Mouse (Mus musculus) forebrain, embryonic 16.5 days (tissue): ENCODE results near the gene Chchd3. TPM values are rescaled to one million over a fixed set of nuclear protein-coding genes. Genes with fewer than 3 reads are reported as not detected.

ENCODE experiments used
- ATAC-seq: fragments of 200-750 bp; cut with Nextera tagmentation; 2 replicates; pipeline ENCODE4 v1.8.0; 2017; ENCODE audit warnings: mild to moderate bottlenecking, moderate library complexity
- H3K27ac ChIP-seq: fragments of 300-500 bp; sonication (generic); 2 replicates; pipeline ENCODE4 v1.5.1; 2014; ENCODE audit warnings: low read length, control low read depth
- H3K27me3 ChIP-seq: fragments of 300-500 bp; sonication (generic); replicated peaks from 2 replicates; pipeline ENCODE4 v1.6.1; 2014; ENCODE audit warnings: low read length; ENCODE audit not compliant: control insufficient read depth, insufficient read depth
- H3K36me3 ChIP-seq: fragments of 300-500 bp; sonication (generic); 2 replicates; pipeline ENCODE4 v1.6.1; 2014; ENCODE audit not compliant: control insufficient read depth, insufficient read depth
- H3K4me1 ChIP-seq: fragments of 300-500 bp; sonication (generic); replicated peaks from 2 replicates; pipeline ENCODE4 v1.6.1; 2014; ENCODE audit warnings: low read length; ENCODE audit not compliant: control insufficient read depth, insufficient read depth
- H3K4me2 ChIP-seq: fragments of 300-500 bp; sonication (generic); 2 replicates; pipeline ENCODE4 v1.6.1; 2014; ENCODE audit warnings: mild to moderate bottlenecking, low read length, control low read depth
- H3K4me3 ChIP-seq: fragments of 300-500 bp; sonication (generic); replicated peaks from 2 replicates; pipeline ENCODE4 v1.5.1; 2014; ENCODE audit warnings: mild to moderate bottlenecking, low read length, control low read depth
- H3K9ac ChIP-seq: fragments of 300-500 bp; sonication (generic); replicated peaks from 2 replicates; pipeline ENCODE4 v1.6.1; 2014; ENCODE audit warnings: low read depth, low read length, control low read depth
- H3K9me3 ChIP-seq: fragments of 300-500 bp; sonication (generic); 2 replicates; pipeline ENCODE4 v1.6.1; 2016; ENCODE audit warnings: low read length; ENCODE audit not compliant: control insufficient read depth
- WGBS: fragments of 180-500 bp; shearing (Covaris S2); extraction: QIAGEN DNeasy Blood & Tissue Kit; methylation state at CpG from one replicate; pipeline ENCODE4 v1.1.7; 2014; 5-methylcytosine and 5-hydroxymethylcytosine counted together
- polyA plus RNA-seq: library from polyadenylated mRNA; unstranded; fragments of >200 nt; fragmentation: Nextera tagmentation; extraction: Ambion mirVana; gene quantifications from 2 replicates; pipeline ENCODE4 v1.2.1, GENCODE M21; 2015

Chchd3 gene
- polyA plus RNA-seq, 1 experiment from 2014 or later: 121 TPM

DNA sequence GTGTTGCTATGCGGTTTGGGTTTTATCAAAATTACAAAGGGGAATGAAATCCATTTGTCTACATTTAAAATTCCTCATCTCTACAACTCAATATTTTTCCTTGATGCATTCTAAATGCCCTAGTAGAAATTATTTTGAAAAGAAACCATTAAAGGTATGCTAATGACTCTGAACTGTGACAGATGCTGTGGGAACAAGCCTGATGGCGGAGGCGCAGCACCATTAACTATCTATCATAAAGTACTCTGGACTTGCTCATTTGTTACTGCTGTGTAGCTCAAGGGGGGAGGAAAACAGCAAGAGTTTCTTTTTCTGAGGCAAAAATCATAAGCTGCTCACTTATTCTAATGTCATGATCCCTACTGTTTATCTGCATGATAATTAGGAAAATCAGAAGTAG, 110.4 kb downstream of the Chchd3 start:
- 58% methylated on average over 3 of the region's 3 CpGs for WGBS
- ATAC-seq: peak; percentile 73
- Histone ChIP-seq H3K4me1 (peaks cover 6% of the 10 kb centered on the region), H3K27ac (no peak overlapping the region), H3K9me3 (no peaks in the 10 kb centered on the region), H3K36me3 (no peaks in the 10 kb centered on the region), H3K4me2 (no peak overlapping the region), H3K9ac (no peak overlapping the region), H3K27me3 (no peaks in the 10 kb centered on the region), H3K4me3 (no peak overlapping the region)

DNA sequence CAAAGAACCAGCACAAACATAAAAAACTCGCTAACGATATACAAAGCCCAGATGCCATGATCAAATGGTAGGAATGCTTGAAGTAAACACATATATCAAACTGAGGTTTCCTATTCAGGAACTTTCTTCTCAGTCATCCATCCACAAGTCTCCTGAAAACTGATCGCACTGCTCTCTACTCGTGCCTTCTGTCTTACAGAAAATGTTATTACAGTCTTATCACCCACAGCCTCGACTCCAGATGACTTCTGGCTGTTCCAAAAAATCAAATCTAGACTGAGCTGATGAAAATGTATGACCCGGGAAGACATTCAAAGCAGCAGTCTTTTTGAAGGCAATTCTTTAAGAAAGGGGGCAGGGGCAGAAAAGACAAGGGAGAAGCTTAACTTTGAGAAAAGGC, 112.8 kb downstream of the Chchd3 start:
- no peaks in the 10 kb centered on the region for H3K9me3 ChIP-seq
- peaks cover 6% of the 10 kb centered on the region for H3K4me1 ChIP-seq
- 58% methylated on average over 6 of the region's 6 CpGs for WGBS
- no peaks in the 10 kb centered on the region for H3K36me3 ChIP-seq
- H3K27me3 ChIP-seq: no peaks in the 10 kb centered on the region
- no peak overlapping the region for H3K9ac ChIP-seq
- H3K4me3 ChIP-seq: no peak overlapping the region
- no peak for ATAC-seq
- H3K27ac ChIP-seq: no peak overlapping the region
- H3K4me2 ChIP-seq: no peak overlapping the region

DNA sequence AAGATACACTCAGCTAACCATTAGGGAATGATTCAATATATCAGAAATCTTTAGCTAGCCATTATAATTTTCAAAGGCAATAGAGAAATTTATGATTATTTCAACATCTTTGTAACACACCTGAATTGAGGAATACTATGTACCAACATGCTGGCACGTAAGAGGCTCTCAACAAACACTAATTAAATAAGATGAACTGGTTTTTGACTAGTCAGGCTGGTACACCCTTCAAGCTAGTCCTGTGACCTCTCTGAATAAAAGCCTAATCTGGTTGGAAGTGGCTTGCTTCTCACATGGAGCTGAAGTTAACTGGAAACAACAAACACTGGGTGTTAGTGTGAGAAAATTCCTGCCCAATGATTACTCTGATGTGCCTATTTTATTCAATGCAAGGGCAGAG, 115.1 kb downstream of the Chchd3 start:
- Histone ChIP-seq H3K36me3 (no peaks in the 10 kb centered on the region), H3K4me3 (no peak overlapping the region), H3K27ac (no peak overlapping the region), H3K4me2 (no peak overlapping the region), H3K9ac (no peak overlapping the region), H3K27me3 (no peaks in the 10 kb centered on the region), H3K4me1 (peaks cover 6% of the 10 kb centered on the region), H3K9me3 (no peaks in the 10 kb centered on the region)
- 83% methylated on average over 1 of the region's 1 CpGs for WGBS
- no peak for ATAC-seq

DNA sequence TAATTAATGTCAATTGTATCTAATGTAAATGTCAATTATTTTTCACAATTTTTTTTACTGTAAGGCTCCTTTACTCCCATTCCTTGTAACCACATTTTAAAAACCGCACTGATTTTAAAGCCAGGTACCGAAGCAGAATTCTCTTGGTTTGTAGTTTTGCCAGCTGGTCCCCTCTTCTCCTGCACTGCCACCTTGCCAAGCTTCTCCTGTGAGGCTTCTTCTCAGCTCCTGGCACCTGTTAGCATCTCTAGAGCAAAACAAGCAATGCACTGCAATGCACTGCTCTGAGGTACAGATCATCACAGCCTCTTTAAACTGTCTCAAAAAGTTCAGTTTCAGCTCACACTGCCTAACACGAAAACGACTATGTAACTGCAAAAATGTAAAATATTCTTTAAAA, 116.4 kb downstream of the Chchd3 start:
- WGBS: 88% methylated on average over 4 of the region's 4 CpGs
- Histone ChIP-seq H3K4me1 (peaks cover 3% of the 10 kb centered on the region), H3K4me2 (no peak overlapping the region)

DNA sequence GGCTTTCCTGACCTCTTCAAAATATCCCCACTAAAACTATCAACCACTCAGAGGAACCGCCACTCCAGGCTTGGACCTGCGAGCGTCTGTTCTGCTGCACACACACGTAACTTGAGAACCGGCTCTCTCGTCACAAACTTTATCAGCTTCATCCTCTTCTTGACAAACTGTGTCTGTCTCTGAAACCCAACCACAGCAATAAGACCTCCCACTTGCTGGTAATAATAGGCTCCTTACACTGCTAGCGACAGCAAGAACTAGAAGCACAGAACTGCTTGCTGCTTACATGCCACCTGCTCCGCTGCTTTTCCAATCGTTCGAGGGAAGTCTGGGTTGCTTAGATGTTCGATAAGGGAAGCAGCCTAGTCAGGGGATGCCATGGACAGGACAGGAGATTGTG, 119.8 kb downstream of the Chchd3 start:
- Histone ChIP-seq H3K9me3 (no peaks in the 10 kb centered on the region), H3K27me3 (no peaks in the 10 kb centered on the region), H3K4me3 (no peak overlapping the region), H3K36me3 (no peaks in the 10 kb centered on the region), H3K27ac (no peak overlapping the region), H3K4me1 (peaks cover 5% of the 10 kb centered on the region; the same call in 1 of the 2 replicates), H3K4me2 (no peak overlapping the region), H3K9ac (no peak overlapping the region)
- no peak for ATAC-seq
- WGBS: 73% methylated on average over 11 of the region's 11 CpGs

More for the DNA sequence above, 116.4 kb downstream of the Chchd3 start:
- H3K9me3 ChIP-seq: no peaks in the 10 kb centered on the region
- no peak for ATAC-seq
- no peaks in the 10 kb centered on the region for H3K27me3 ChIP-seq
- H3K4me3 ChIP-seq: no peak overlapping the region
- no peaks in the 10 kb centered on the region for H3K36me3 ChIP-seq
- H3K9ac ChIP-seq: no peak overlapping the region
- H3K27ac ChIP-seq: no peak overlapping the region

DNA sequence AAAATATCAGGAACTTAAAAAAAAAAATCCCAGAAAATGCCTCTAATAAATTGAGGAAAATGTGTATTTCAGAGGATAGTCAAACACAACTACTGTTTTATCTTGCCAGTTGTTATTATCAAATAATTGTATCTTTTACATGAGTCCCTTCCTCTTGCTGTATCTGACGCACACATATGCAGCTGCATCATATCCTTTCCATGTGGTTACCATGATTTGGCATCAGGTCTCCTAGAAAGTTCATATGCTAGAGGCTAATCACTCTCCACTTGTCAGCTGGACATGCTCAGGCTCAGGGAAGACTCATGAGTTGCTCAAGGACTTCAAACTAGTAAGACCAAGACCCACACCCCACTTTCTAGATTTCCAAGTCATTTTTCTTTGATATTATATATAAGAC, 122.4 kb downstream of the Chchd3 start:
- no peak overlapping the region for H3K27ac ChIP-seq
- no peaks in the 10 kb centered on the region for H3K27me3 ChIP-seq
- H3K9me3 ChIP-seq: no peaks in the 10 kb centered on the region
- H3K9ac ChIP-seq: no peak overlapping the region
- H3K36me3 ChIP-seq: no peaks in the 10 kb centered on the region
- ATAC-seq: no peak
- WGBS: 81% methylated on average over 1 of the region's 1 CpGs
- no peak overlapping the region for H3K4me3 ChIP-seq
- no peak overlapping the region for H3K4me2 ChIP-seq
- H3K4me1 ChIP-seq: peaks cover 5% of the 10 kb centered on the region; the same call in 1 of the 2 replicates

DNA sequence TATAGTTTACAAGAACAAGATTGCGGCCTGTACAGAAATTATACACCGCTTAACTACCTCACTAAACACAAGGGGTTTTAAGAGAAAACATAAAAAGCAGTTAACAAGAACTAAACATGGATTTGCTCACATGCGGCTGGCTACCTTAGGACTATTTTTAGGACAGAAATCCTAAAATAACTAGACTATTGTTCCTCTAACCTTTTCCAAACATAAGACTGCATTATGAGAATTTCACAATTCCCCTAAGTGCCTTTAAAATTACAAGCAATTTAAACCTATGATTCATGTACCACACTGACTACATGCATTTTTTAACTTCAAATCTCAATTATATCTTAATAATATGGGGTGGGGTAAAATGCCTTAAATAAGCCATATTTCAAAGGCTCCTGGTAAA, 123.3 kb downstream of the Chchd3 start:
- H3K4me2 ChIP-seq: no peak overlapping the region
- H3K36me3 ChIP-seq: no peaks in the 10 kb centered on the region
- H3K27me3 ChIP-seq: no peaks in the 10 kb centered on the region
- no peak; the same call in 1 of the 2 replicates for ATAC-seq
- no peak overlapping the region for H3K27ac ChIP-seq
- no peak overlapping the region for H3K4me3 ChIP-seq
- H3K9me3 ChIP-seq: no peaks in the 10 kb centered on the region
- peaks cover 5% of the 10 kb centered on the region; the same call in 1 of the 2 replicates for H3K4me1 ChIP-seq
- 7% methylated on average over 3 of the region's 3 CpGs for WGBS
- no peak overlapping the region for H3K9ac ChIP-seq

DNA sequence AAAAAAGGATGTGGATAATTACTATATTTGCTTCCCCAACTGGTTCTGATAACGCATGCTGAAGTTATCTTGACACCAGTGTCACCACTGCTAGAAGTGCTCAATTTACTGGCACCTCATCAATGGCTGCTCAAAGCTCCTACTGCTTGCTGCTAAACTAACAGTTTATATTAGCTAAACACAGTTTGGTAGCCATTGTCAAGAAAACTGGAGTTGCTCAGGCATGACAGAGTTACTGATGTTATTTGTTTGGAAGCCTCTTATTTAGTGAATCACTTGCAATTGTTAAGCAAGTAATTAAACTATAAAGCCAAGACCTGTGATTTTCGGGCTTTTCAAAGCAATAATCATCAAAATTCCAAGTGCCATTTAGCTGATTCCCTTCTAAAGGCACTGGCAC, 123.7 kb downstream of the Chchd3 start:
- WGBS: 2% methylated on average over 2 of the region's 2 CpGs
- peak; percentile 62 for ATAC-seq

DNA sequence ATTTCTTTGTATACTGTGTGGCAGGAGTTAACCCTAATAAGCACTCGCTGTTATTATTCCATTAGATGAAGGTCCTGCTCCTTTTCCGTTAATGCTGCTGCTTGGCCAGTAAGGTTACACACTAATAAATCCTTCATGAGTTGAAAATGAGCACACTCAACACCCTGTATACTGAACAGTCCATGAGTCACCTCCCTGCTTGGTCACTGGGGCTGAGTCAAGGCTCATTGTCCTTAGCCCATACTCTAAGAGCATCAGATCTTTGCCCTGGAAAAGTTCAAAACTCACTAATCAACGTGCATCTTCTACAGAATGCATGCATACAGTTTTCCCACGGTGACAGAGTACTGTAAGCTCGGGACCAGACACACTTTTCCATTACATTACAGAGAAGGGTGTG, 124.5 kb downstream of the Chchd3 start:
- 75% methylated on average over 5 of the region's 5 CpGs for WGBS
- Histone ChIP-seq H3K4me2 (no peak overlapping the region), H3K4me1 (peaks cover 7% of the 10 kb centered on the region; the same call in 1 of the 2 replicates), H3K36me3 (no peaks in the 10 kb centered on the region), H3K27ac (no peak overlapping the region), H3K4me3 (no peak overlapping the region), H3K9ac (no peak overlapping the region), H3K27me3 (no peaks in the 10 kb centered on the region), H3K9me3 (no peaks in the 10 kb centered on the region)
- no peak for ATAC-seq

More for the DNA sequence above, 123.7 kb downstream of the Chchd3 start:
- H3K9me3 ChIP-seq: no peaks in the 10 kb centered on the region
- H3K27me3 ChIP-seq: no peaks in the 10 kb centered on the region
- H3K27ac ChIP-seq: no peak overlapping the region
- H3K9ac ChIP-seq: no peak overlapping the region
- no peak overlapping the region for H3K4me2 ChIP-seq
- H3K36me3 ChIP-seq: no peaks in the 10 kb centered on the region
- H3K4me1 ChIP-seq: peaks cover 5% of the 10 kb centered on the region; the same call in 1 of the 2 replicates
- no peak overlapping the region for H3K4me3 ChIP-seq
